Mouse (Mus musculus): ENCODE measurements around the gene Cdc34. TPM values are rescaled to one million over a fixed set of nuclear protein-coding genes. Genes with fewer than 3 reads are reported as not detected.

Gene Cdc34
- polyA plus RNA-seq, 1 experiment: 121 TPM

GRCm38 (mm10) chr10:79686219-79686618 lies 4.2 kb downstream of the Cdc34 start:
- DNase-seq (ENCODE audit: low read depth): no peak
- TF ChIP-seq POLR2A (IDR thresholded peaks at IDR 0.05; ENCODE audit: borderline replicate concordance, extremely low read depth, insufficient read depth, insufficient read length, poor library complexity, severe bottlenecking) (no peak), CTCF (IDR thresholded peaks at IDR 0.05; ENCODE audit: borderline replicate concordance, extremely low read depth, insufficient read depth, insufficient read length) (no peak)

DNA sequence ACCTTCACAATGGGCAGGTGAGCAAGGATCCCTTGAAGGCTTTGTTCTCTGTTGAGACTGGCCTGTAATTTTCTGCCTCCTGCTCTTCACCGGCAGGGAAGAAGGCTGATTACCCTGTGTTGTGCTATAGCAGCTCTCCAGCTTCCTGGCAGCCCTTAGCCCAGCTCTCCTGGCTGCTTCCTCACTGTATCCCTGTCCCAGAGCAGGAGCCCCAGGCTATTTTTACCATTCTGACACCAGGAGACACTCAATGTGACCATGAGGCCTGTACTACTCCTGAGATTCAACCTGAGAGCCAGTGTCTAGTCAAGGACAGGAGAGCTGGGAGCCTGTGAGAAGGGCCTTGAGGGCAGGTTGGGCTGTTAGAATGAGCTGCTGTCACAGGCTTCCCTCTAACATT lies 4.7 kb downstream of the Cdc34 start:
- TF ChIP-seq CTCF (IDR thresholded peaks at IDR 0.05; ENCODE audit: borderline replicate concordance, extremely low read depth, insufficient read depth, insufficient read length) (no peak), POLR2A (IDR thresholded peaks at IDR 0.05; ENCODE audit: borderline replicate concordance, extremely low read depth, insufficient read depth, insufficient read length, poor library complexity, severe bottlenecking) (no peak)
- no peak for DNase-seq (ENCODE audit: low read depth)

GRCm38 (mm10) chr10:79687513-79687912 lies 5.5 kb downstream of the Cdc34 start:
- DNase-seq (ENCODE audit: low read depth): no peak
- TF ChIP-seq CTCF (IDR thresholded peaks at IDR 0.05; ENCODE audit: borderline replicate concordance, extremely low read depth, insufficient read depth, insufficient read length) (no peak), POLR2A (IDR thresholded peaks at IDR 0.05; ENCODE audit: borderline replicate concordance, extremely low read depth, insufficient read depth, insufficient read length, poor library complexity, severe bottlenecking) (no peak)

GRCm38 (mm10) chr10:79688720-79689119 lies 6.7 kb downstream of the Cdc34 start, which contains the start of gene Gzmm:
Gene Gzmm (plus strand): TSS chr10:79689020.
- TF ChIP-seq CTCF (IDR thresholded peaks at IDR 0.05; ENCODE audit: borderline replicate concordance, extremely low read depth, insufficient read depth, insufficient read length) (no peak), POLR2A (IDR thresholded peaks at IDR 0.05; ENCODE audit: borderline replicate concordance, extremely low read depth, insufficient read depth, insufficient read length, poor library complexity, severe bottlenecking) (no peak)
- no peak for DNase-seq (ENCODE audit: low read depth)

GRCm38 (mm10) chr10:79689178-79689577 lies 7.2 kb downstream of the Cdc34 start:
- TF ChIP-seq CTCF (IDR thresholded peaks at IDR 0.05; ENCODE audit: borderline replicate concordance, extremely low read depth, insufficient read depth, insufficient read length): no peak
- no peak for TF ChIP-seq POLR2A (IDR thresholded peaks at IDR 0.05; ENCODE audit: borderline replicate concordance, extremely low read depth, insufficient read depth, insufficient read length, poor library complexity, severe bottlenecking)
- DNase-seq (ENCODE audit: low read depth): no peak

- no peak for DNase-seq (ENCODE audit: low read depth)
- no peak for TF ChIP-seq CTCF (IDR thresholded peaks at IDR 0.05; ENCODE audit: borderline replicate concordance, extremely low read depth, insufficient read depth, insufficient read length)
- TF ChIP-seq POLR2A (IDR thresholded peaks at IDR 0.05; ENCODE audit: borderline replicate concordance, extremely low read depth, insufficient read depth, insufficient read length, poor library complexity, severe bottlenecking): no peak
Observed at GRCm38 (mm10) chr10:79691986-79692548, 10.1 kb downstream of the Cdc34 start.

- TF ChIP-seq CTCF (IDR thresholded peaks at IDR 0.05; ENCODE audit: borderline replicate concordance, extremely low read depth, insufficient read depth, insufficient read length): no peak
- TF ChIP-seq POLR2A (IDR thresholded peaks at IDR 0.05; ENCODE audit: borderline replicate concordance, extremely low read depth, insufficient read depth, insufficient read length, poor library complexity, severe bottlenecking): no peak
- DNase-seq (ENCODE audit: low read depth): no peak
Observed at GRCm38 (mm10) chr10:79693580-79694378, 11.8 kb downstream of the Cdc34 start.

DNA sequence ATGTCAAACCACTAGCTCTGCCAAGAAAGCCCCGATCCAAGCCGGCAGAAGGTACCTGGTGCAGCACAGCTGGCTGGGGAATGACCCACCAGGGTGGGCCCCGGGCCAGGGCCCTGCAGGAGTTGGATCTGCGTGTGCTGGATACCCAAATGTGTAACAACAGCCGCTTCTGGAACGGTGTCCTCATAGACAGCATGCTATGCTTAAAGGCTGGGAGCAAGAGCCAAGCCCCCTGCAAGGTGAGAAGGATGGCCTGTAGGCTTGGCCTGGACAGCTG lies 12.3 kb downstream of the Cdc34 start:
- TF ChIP-seq POLR2A (IDR thresholded peaks at IDR 0.05; ENCODE audit: borderline replicate concordance, extremely low read depth, insufficient read depth, insufficient read length, poor library complexity, severe bottlenecking): no peak
- no peak for TF ChIP-seq CTCF (IDR thresholded peaks at IDR 0.05; ENCODE audit: borderline replicate concordance, extremely low read depth, insufficient read depth, insufficient read length)
- no peak for DNase-seq (ENCODE audit: low read depth)

DNA sequence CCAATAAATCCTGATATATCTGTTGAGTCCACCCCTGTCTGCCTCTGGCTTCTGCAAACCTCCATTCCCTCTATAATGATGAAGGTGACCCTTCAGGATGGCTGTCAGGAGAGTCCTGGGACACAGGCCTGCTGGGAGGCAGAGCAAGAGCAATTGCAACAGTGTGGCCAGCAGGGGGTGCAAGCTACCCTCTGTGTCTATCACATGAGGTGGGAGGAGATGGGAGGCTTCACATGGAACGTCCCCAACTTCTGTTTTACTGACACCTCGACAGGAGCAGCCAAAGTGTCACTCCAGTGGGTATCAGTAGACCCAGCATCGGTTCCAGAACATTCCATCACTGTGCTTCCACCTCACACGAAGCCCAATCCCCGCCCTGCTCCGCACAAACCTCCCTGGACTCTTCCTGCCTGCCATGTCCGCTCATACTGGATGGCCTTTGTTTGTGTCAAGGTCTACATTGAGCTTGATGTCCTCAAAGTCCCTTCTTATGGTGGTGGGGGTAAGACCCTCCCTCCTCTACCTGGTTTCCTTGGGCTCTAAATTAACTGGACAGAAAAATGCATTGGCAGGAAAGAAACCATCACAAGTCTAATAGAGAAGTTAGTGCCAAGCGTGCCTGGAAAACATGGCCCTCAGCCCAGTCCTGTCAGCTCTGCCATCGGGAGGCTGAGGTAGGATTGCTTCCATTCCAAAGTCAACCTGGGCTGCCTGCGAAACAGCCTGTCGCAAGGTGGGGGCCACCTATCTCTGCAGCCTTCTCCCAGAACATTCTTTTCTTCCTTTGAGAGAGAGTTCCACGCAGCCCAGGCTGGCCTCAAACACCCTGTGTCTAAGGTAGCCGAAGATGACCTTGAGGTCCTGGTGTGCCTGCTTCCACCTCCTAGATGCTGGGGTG lies 13.5 kb downstream of the Cdc34 start:
- peak; percentile 78 for DNase-seq (ENCODE audit: low read depth)
- peak; percentile 83 for TF ChIP-seq CTCF (IDR thresholded peaks at IDR 0.05; ENCODE audit: borderline replicate concordance, extremely low read depth, insufficient read depth, insufficient read length)
- TF ChIP-seq POLR2A (IDR thresholded peaks at IDR 0.05; ENCODE audit: borderline replicate concordance, extremely low read depth, insufficient read depth, insufficient read length, poor library complexity, severe bottlenecking): no peak

- TF ChIP-seq CTCF (IDR thresholded peaks at IDR 0.05; ENCODE audit: borderline replicate concordance, extremely low read depth, insufficient read depth, insufficient read length): no peak
- TF ChIP-seq POLR2A (IDR thresholded peaks at IDR 0.05; ENCODE audit: borderline replicate concordance, extremely low read depth, insufficient read depth, insufficient read length, poor library complexity, severe bottlenecking): no peak
- no peak for DNase-seq (ENCODE audit: low read depth)
Observed at GRCm38 (mm10) chr10:79696129-79696651, 14.2 kb downstream of the Cdc34 start.

DNA sequence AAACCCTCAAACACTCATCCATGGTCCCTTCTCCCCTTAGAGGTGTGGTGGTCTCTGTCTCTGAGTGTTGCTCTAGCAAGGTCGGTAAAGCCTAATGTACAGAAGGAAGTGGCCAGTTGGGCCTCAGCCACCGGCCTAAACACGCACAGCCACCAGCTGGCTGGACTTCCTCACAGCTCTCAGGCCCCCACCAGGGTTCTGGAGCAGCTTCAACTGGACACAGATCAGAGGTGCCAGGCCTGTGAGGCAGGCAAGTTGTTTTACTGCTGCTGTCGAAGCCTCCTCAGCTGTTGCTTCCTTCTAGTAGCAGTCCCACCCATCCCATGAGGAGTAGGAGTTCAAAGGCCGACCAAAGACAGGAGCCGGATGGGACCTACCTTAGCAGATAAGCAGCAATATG lies 15.9 kb downstream of the Cdc34 start:
- TF ChIP-seq CTCF (IDR thresholded peaks at IDR 0.05; ENCODE audit: borderline replicate concordance, extremely low read depth, insufficient read depth, insufficient read length) (no peak), POLR2A (IDR thresholded peaks at IDR 0.05; ENCODE audit: borderline replicate concordance, extremely low read depth, insufficient read depth, insufficient read length, poor library complexity, severe bottlenecking) (no peak)
- no peak for DNase-seq (ENCODE audit: low read depth)

All from brain, embryonic 14.5 days (tissue).